Mouse (Mus musculus) forebrain, postnatal 0 days (tissue): ENCODE measurements around the gene Apex1. TPM values are rescaled to one million over a fixed set of nuclear protein-coding genes. Genes with fewer than 3 reads are reported as not detected.
"Not testable (repeated sequence)": the region's sequence is repeated elsewhere in the genome, so short reads cannot be mapped to it uniquely, and the experiment has no call there.

Experiments
- ATAC-seq: fragments of 200-750 bp; cut with Nextera tagmentation; 2 replicates; pipeline ENCODE4 v1.8.0; 2017; ENCODE audit warnings: mild to moderate bottlenecking, moderate library complexity
- DNase-seq: peaks from one replicate; pipeline ENCODE4 v3.0.0-alpha.2; 2015
- H3K27ac ChIP-seq: fragments of 300-500 bp; sonication (generic); 2 replicates; pipeline ENCODE4 v1.5.1; 2014; ENCODE audit warnings: low read depth, mild to moderate bottlenecking, antibody characterized with exemption, low read length, moderate library complexity, mixed read lengths
- H3K27me3 ChIP-seq: fragments of 300-500 bp; sonication (generic); 2 replicates; pipeline ENCODE4 v1.6.1; 2014; ENCODE audit warnings: mild to moderate bottlenecking, low read length, mixed read lengths; ENCODE audit not compliant: insufficient read depth
- H3K36me3 ChIP-seq: fragments of 300-500 bp; sonication (generic); 2 replicates; pipeline ENCODE4 v1.6.1; 2014; ENCODE audit warnings: mild to moderate bottlenecking, moderate library complexity; ENCODE audit not compliant: insufficient read depth
- H3K4me1 ChIP-seq: fragments of 300-500 bp; sonication (generic); 2 replicates; pipeline ENCODE4 v1.6.1; 2014; ENCODE audit warnings: antibody characterized with exemption; ENCODE audit not compliant: insufficient read depth
- H3K4me2 ChIP-seq: fragments of 300-500 bp; sonication (generic); 2 replicates; pipeline ENCODE4 v1.6.1; 2014; ENCODE audit warnings: low read depth, mild to moderate bottlenecking, moderate library complexity
- H3K4me3 ChIP-seq: fragments of 300-500 bp; sonication (generic); 2 replicates; pipeline ENCODE4 v1.5.1; 2014; ENCODE audit warnings: low read depth, low read length, mixed read lengths
- H3K9ac ChIP-seq: fragments of 300-500 bp; sonication (generic); 2 replicates; pipeline ENCODE4 v1.6.1; 2014; ENCODE audit warnings: mild to moderate bottlenecking
- H3K9me3 ChIP-seq: fragments of 300-500 bp; sonication (generic); 2 replicates; pipeline ENCODE4 v1.6.1; 2016; ENCODE audit warnings: low read length
- CTCF ChIP-seq: sonication (generic); IDR thresholded peaks from 2 replicates; pipeline ENCODE4 v1.5.1; 2016; ENCODE audit warnings: antibody characterized with exemption, control low read depth, low read depth
- WGBS: fragments of 180-500 bp; shearing (Covaris S2); extraction: QIAGEN DNeasy Blood & Tissue Kit; methylation state at CpG from one replicate; pipeline ENCODE4 v1.1.7; 2014; 5-methylcytosine and 5-hydroxymethylcytosine counted together
- polyA plus RNA-seq: library from polyadenylated mRNA; unstranded; fragments of >200 nt; fragmentation: Nextera tagmentation; extraction: Ambion mirVana; gene quantifications from 2 replicates; pipeline ENCODE4 v1.2.1, GENCODE M21; 2015
- total RNA-seq: library from RNA; depleted of rRNA; stranded (reverse); fragments of >200 nt; gene quantifications from 2 replicates; pipeline ENCODE4 v1.2.3, GENCODE M21; 2014

Gene Apex1
- total and polyA plus RNA-seq, 2 experiments from 2014 or later = 134 to 193 TPM

DNA sequence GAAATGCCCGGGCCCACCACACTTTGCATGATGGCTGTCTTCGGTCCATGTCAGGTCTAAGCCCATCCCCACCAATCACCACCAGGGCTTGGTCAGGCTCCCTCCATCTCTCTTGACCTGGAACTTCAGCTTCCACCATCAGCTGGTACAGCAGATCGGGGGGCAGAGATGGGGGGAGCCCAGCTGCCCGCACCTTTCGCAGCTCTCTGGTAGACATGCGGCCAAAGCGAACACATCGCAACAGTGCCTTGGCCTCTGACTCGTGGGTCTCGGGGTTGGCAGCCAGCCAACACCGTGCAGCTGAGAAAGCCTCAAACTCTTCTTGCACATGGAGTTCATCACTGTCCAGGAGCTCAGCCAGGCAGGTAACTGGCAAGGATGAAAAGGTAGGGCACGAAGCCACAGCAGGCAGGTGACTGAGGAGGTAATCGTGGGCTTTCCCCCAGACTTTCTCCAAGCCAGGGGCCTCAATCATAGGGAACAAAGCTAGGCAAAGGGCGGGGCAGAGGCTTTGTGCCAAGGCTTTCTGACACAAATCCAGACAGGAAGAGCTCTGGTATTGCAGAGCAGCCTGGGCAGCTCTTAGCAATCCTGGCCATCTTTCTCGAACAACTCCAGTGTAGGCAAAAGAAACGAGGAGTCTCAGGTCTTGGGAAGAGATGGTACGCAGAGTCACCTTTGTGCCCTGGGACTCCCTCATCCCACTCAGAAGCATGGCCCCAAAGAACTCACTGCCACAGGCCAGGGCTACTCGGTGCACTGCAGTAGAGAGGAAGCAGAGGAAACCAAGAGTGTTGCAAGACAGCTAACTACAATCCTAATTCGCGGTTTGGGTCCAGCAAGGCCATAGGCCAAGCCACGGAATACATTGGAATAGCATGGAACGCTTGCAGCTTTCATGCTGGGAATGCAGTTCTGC, 32.0 kb upstream of the Apex1 start:
- ATAC-seq = no peak
- no peak overlapping the region for H3K9ac ChIP-seq
- H3K4me1 ChIP-seq = no peaks in the 10 kb centered on the region; the same call in 1 of the 2 replicates
- no peak for TF ChIP-seq CTCF
- H3K27ac ChIP-seq = no peak overlapping the region
- WGBS = 84% methylated on average over 22 of the region's 22 CpGs
- no peaks in the 10 kb centered on the region for H3K27me3 ChIP-seq
- H3K4me2 ChIP-seq = no peak overlapping the region
- H3K4me3 ChIP-seq = no peak overlapping the region
- no peaks in the 10 kb centered on the region for H3K36me3 ChIP-seq
- H3K9me3 ChIP-seq = no peaks in the 10 kb centered on the region
- no peak for DNase-seq

DNA sequence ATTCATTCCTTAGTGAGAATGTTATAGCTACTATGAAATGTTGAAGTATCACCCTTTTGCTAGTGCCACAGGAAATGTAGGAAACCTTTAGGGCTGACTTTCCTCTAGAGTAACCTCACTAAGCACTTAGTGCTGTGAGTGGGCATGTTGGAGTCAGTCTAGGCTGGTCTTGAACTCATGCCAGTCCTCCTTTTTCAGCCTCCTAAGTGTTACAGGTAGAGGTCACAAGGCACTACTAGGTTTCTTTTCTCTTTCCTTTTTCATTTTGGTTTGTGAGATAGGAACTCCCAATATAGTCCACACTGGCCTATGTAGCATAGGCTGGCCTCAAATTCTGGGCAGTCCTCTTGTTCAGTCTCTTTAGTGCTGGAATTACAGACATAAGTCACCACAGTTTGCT, 29.4 kb upstream of the Apex1 start:
- no peak for ATAC-seq
- Histone ChIP-seq H3K4me3 (no peak overlapping the region), H3K4me2 (no peak overlapping the region), H3K9ac (no peak overlapping the region), H3K27me3 (no peaks in the 10 kb centered on the region), H3K27ac (no peak overlapping the region), H3K9me3 (no peaks in the 10 kb centered on the region), H3K36me3 (no peaks in the 10 kb centered on the region), H3K4me1 (no peaks in the 10 kb centered on the region; the same call in 1 of the 2 replicates)
- no peak for DNase-seq
- no peak for TF ChIP-seq CTCF

DNA sequence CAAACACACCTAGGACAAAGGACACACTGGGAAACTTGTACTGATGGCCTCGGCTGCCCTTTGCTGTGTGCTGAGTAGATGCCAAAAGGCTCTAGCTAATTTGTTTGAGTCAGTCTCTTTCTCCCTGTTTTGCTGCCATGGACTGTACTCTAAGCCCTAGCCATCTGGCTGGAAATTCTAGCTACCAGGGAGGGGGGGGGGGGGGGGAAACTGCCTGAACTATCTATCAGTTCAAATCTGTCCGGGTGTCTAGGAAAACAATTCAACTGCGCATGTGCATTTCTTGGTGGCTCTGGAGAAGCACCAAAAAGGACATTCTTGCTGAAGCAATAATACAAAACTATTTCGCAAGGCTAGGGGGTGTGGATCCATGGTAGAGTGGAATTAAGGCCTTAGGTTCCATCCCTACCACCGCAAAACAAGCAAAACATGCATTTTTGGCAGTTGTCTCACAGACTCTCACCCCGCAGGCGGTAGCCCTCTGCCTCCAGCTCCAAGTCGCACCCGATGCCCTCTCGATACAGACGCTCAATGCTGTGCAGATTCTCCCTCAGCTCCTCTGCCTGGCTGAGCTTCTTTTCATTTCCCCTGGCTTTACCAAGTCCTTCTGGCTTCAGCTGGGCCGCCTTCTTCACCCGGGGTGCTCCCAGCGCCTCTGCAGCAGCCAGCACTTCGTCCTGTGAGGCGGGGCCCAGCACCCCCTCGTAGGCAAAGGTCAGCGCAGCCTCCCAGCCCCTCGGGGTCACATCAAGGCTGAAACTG, 28.6 kb upstream of the Apex1 start:
- Histone ChIP-seq H3K4me2 (peak overlapping the region; percentile 83), H3K27me3 (no peaks in the 10 kb centered on the region), H3K36me3 (no peaks in the 10 kb centered on the region), H3K4me1 (no peaks in the 10 kb centered on the region; the same call in 1 of the 2 replicates), H3K4me3 (peak overlapping the region; percentile 45), H3K9me3 (no peaks in the 10 kb centered on the region), H3K9ac (peak overlapping the region; percentile 56), H3K27ac (peak overlapping the region; percentile 15; the same call in 1 of the 2 replicates)
- ATAC-seq = peak; percentile 42
- DNase-seq = peak; percentile 18
- 12% methylated on average over 19 of the region's 19 CpGs for WGBS
- TF ChIP-seq CTCF = no peak

DNA sequence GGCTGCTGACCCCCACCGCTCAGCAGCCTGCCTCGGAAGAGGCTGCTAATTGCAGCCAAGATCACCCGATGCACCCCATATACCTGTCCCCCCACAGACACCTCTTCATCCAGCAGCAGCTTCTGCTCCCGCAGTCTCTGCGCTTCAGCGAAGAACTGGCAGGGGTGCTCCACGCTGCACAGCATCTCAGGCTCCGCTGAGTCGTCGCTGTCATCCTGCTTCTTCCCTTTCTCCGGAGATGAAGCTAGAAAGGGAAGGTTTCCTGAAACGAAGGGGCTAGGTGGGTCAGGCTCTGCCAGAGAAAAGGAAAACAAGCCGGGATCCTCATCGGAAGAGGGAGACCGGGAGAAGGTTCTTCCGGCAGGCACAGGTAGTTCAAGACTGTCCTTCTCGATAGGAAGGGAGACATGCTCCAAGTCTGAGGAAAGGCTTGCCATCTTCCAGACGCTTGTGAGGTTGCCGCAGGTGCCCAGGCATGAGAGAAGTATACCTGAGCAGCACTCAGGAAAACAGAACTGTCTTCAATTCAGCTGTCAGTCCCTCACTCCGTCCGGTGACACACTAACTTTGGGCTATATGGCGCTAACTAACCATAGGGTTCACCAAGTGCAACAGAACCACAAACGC, 27.9 kb upstream of the Apex1 start:
- Histone ChIP-seq H3K9ac (peak overlapping the region; percentile 56), H3K4me2 (peak overlapping the region; percentile 83), H3K4me1 (no peaks in the 10 kb centered on the region; the same call in 1 of the 2 replicates), H3K27ac (peak overlapping the region; percentile 15; the same call in 1 of the 2 replicates), H3K27me3 (no peaks in the 10 kb centered on the region), H3K36me3 (no peaks in the 10 kb centered on the region), H3K4me3 (peak overlapping the region; percentile 45), H3K9me3 (no peaks in the 10 kb centered on the region)
- WGBS = 14% methylated on average over 23 of the region's 23 CpGs
- DNase-seq (peak; percentile 58), ATAC-seq (peak; percentile 83)
- TF ChIP-seq CTCF = no peak

DNA sequence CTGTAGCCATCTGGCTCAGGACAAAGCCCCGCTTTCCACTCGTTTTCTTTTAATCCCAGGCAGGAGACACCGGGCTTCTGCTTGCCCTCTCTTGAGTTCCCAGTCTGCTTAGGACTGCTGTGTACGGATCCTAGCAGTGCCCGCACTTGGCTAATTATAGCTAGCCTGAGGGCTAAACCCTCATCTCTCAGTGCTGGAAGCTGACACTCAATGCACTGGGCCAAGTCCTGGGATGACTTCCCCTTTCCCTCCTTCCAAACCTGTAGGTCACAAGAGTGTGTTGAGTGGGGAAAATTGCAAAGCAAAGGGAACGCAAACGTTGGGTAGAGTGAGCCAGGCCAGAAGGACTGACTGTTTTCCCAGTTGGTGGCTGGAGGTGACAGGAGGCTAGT, 27.4 kb upstream of the Apex1 start, which contains the start of gene Klhl33:
Gene Klhl33, minus strand, starts transcription at position 134 of the 392 bp plus-strand sequence.
- peak within 1 kb of the TSS; percentile 83 for H3K4me2 ChIP-seq
- ATAC-seq (no peak), DNase-seq (no peak)
- TF ChIP-seq CTCF = no peak
- H3K4me1 ChIP-seq = no peaks in the 10 kb centered on the region; the same call in 1 of the 2 replicates
- no peaks in the 10 kb centered on the region for H3K27me3 ChIP-seq
- peak within 1 kb of the TSS; percentile 45 for H3K4me3 ChIP-seq
- peak within 1 kb of the TSS; percentile 56 for H3K9ac ChIP-seq
- H3K27ac ChIP-seq = peak within 1 kb of the TSS; percentile 15; the same call in 1 of the 2 replicates
- no peaks in the 10 kb centered on the region for H3K9me3 ChIP-seq
- WGBS = 27% methylated on average over 7 of the region's 7 CpGs
- H3K36me3 ChIP-seq = no peaks in the 10 kb centered on the region

DNA sequence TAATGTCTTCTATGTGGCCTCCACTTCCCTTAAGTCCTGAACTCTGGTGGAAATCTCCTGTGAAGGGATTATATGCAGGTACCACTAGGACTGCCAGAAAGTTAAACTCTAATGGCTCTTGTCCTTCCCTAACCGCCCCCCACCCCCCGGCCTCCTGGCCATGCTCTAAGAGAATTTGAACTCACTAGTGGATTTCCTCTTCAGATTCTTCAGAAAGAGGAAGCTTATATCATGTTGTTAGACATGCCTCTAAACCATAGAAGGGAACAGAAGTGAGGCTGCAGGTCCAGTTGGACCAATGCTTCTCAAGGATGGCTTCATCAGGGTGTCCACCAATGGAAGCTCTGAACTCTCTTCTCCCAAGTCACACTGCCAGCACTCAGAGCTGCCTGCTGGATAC, 26.8 kb upstream of the Apex1 start:
- not testable (repeated sequence) for H3K27me3 ChIP-seq, H3K9me3 ChIP-seq, H3K4me1 ChIP-seq, DNase-seq, ATAC-seq, H3K4me2 ChIP-seq, H3K36me3 ChIP-seq, H3K9ac ChIP-seq, H3K27ac ChIP-seq, H3K4me3 ChIP-seq
- 93% methylated on average over 2 of the region's 2 CpGs for WGBS
